Mouse (Mus musculus) cerebellum, adult 11-12 months (tissue): ENCODE measurements around the gene Tkfc.

Experiments
- DNase-seq: peaks from one replicate; pipeline ENCODE4 v3.0.0; 2022

Tkfc gene

DNA sequence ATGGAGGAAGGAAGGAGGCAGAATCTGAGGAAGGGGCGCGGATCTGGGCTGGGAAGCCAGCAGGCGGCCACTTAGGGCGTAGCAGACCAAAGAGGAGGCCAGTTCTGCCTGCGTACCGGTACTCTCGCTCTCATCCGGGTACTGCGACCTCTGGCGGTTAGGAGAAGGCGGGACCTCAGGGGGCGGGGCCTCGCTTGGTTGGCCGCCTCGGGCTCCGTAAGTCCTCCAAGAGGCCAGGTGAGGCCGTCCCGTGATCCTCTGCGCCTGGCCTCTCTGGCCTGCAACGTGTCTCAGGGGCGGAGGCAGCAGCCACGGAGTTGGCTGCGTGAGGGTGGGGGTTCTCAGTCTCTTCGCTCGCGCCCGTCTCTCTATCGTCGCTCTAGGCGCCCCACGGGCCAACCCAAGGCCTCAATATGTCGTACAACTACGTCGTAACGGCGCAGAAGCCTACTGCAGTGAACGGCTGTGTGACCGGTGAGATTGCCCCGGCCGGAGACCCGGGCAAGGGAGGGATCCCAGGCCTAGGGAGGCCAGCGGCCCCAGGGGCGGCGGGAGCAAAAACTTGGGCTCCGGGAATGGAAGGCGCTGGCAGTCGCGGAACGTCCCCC is at the start of gene Tkfc, which contains the start of gene Ddb1:
Gene Tkfc, minus strand, starts transcription at position 362 of the 608 bp plus-strand sequence.
Gene Ddb1, plus strand, starts transcription at position 35 of the 608 bp plus-strand sequence.
- peak; percentile 98 for DNase-seq

DNA sequence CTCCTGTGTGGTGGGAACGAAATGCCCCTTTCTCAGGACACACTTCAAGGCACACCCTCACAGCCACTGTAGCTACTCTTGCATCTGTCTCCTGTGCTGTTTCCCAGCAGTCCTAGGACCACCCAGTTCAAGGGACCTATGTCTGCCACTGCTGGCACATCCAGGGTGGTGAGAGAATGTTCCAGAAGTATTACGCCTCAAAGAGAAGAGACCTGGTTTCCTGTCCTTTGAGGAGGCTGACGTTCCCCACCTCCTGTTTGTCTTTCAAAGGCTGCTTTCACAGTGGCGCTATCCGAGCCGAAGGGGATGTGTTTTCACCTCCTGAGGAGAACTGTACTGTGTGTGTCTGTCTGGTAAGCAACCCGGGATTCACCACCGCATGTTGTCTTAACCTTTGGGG is 42.7 kb upstream of the Tkfc start:
- DNase-seq = no peak

- DNase-seq = no peak
Measured at GRCm38 (mm10) chr19:10645616-10646015, 40.2 kb upstream of the Tkfc start.

DNA sequence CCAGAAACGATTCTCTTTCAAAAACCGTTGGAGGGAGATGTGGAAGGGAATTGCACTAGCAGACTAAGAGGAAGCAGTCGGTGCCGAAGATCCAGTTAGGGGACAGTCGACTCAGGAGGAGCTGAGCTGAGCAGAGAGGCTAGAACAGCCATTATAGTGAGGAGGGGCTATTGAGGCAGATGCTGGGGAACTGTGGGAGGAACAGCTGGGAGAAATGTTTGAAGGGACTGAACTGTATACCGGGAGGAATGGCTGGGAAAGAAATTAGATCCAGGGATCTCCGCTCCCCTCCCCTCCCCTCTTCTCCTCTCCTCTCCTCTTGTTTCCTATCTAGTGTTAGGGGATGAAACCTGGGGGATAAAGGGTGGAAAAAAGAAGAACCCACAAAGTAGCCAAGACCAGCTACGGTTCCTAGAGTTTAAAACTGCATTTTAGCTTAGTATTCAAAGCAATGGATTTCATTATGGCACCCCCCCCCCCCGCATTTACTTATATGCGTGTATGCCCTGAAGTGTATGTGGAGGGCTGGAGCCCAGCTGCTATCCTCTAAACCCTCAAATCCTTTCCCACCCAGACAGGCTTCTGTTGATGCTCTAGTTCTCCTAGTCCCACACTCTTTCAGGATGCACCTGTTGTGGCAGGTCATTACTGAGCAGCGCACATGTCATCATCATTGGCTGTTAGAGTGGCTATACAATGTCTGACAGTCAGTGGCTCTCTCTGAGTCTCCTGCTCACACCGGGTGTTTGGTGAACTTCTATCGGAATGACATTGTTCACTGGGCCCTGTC is 35.3 kb upstream of the Tkfc start:
- DNase-seq = no peak

- no peak for DNase-seq
Measured at GRCm38 (mm10) chr19:10640080-10640479, 34.6 kb upstream of the Tkfc start.

DNA sequence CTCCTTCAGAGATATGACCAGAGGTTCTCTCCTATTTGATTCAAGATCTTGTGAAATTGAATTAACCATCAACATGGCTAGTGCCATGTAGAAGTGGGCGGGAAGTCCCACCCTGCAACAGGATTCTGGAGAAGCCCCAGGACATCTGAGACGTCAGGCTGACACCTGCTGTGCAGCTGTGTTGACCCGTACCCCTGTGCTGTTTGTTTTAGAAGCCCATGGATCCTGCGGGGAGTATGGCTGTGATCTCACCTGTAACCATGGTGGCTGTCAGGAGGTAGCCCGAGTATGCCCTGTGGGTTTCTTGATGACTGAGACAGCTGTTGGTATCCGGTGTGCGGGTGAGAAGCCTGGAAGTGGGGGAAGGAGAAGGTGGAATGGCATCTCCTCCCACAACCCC is 32.4 kb upstream of the Tkfc start:
- DNase-seq = no peak

DNA sequence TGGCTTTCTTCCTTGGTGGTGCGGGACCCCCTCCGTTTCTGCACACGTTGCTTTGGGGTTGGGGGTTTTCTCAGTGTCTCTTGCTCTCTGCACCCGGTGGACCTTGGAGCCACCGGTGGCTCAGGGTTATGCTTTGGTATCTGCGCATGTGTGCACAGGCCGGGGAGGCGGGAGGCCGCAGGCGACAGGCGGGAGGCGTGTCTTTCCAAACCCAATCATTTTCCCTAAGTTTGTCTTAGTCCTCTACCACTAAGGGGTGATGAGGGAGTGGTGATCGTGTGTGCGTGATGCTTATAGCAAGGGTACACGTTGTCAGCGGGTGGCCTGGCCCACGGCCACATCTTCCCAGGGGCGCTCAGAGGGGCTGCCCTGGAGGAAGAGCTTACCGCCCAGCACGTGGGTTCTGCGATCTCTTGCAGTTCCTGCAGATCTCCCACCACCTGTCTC is 29.4 kb upstream of the Tkfc start:
- peak; percentile 67 for DNase-seq

GRCm38 (mm10) chr19:10634106-10634871 is 28.8 kb upstream of the Tkfc start, which contains the start of gene Vwce:
TSS of gene Vwce (plus strand) at chr19:10634213.
- peak; percentile 57 for DNase-seq

DNA sequence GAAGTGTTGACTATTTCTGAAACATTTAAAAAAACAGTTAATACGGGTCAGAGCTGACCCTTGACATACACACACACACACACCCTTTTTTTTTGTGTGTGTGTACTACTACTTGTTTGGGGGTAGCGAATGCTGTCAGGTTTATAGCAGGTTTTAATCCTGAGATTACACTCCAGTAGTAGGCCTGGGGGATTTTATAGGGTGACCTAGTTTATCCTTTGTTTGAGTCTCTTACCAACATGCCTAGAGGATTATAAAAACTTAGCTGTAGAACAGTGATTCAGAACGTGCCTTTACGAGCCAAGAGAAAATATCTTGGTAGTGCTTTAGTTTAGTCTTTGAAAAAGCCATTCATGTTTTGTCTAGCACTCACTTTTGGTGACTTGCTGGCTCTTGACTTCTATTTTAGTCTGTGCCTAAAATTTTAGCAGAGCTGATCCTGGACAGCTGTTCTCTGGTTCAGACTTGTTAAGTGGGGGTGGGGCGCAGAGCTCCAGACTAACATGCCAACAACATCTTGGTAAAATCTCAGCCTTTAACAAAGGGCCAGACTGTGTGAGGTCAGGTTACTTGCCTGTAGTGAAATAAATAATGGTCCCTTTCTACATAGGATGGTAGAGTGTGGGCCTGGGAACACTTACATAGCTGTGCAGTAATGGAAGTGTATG is 3.3 kb upstream of the Tkfc start:
- no peak for DNase-seq

DNA sequence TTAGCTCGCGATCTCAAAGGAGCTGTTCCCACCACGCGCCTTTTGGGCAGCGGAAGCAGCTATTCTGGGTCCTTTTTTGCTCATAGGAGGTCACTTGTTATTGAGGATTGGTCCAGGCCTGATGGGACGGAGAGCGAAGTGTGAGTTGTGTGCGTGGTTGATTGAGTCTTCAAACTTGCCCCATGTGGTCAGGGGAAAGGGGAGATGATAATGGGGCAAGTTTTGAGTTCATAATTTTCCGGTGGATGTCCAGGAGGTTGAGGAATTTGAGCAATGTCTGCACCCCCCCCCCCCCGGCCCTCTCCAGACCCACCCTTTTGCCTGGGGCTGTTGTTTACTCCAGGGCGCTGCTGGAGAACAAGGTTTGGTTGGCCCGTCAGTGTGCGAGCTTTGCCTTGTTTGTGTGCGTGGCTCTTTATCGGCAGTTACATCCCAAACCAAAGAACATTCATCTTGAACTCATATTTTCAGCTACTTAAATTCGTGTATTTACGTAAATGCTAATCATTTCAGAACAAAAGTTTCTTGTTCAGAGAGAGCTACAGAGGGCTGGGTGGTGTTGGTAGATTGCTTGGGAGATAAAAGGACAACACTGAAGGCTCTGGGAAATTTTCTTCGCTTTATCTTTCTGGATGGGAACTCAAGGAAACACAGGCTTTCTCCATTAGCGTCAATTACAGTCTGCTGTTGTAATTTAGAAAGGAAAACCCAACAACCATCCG is 608 bp upstream of the Tkfc start:
- DNase-seq = no peak

DNA sequence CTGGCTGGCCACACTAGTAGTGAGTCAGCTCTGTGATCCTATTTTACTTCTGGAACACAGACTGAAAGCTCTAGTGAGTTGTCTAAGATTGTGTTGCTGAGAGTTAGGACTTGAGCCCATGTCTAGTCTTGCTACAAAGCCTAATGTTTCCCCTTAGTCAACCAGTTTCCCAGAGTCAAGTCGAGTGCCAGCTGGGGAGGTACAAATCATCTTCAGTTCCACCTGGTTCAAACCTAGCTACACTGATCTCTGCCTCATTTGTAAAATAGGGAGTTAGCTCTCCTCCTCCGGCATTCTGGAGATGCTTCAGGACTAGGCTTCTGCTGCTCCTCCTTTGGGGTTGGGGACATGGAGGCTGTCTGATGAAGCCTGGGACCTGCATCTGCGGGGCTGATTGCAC is 920 bp downstream of the Tkfc start:
- peak; percentile 26 for DNase-seq

- DNase-seq = peak; percentile 58
Measured at GRCm38 (mm10) chr19:10603660-10604523, 1.6 kb downstream of the Tkfc start.

- DNase-seq = peak; percentile 85
Measured at GRCm38 (mm10) chr19:10602787-10603186, 2.7 kb downstream of the Tkfc start.

DNA sequence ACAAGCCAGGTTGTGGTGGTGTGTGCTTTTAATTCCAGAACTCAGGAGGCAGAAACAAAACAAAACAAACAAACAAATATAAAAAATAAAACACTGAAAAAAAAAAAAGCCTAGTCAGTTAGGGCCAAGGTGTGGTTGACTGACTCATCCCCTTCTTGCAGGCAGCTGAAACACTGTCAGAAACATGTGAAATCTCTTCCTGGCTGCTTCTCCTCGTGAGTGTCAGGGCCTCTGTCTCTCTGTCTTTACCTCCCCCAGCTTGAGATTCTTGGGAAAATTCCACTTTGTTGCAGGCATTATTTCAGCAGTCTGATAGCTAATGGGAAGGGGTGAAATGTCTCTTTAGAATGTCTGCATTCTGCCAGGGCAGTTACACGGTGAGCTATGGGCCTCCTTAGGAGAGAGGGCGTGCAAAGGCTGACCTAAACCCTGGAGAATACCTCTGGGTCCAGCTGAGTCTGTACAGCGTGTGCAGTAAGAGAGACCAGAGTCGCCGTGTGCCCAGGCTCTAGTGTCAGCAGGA is 3.1 kb downstream of the Tkfc start:
- DNase-seq = no peak

GRCm38 (mm10) chr19:10599648-10600047 is 5.8 kb downstream of the Tkfc start:
- no peak for DNase-seq

DNA sequence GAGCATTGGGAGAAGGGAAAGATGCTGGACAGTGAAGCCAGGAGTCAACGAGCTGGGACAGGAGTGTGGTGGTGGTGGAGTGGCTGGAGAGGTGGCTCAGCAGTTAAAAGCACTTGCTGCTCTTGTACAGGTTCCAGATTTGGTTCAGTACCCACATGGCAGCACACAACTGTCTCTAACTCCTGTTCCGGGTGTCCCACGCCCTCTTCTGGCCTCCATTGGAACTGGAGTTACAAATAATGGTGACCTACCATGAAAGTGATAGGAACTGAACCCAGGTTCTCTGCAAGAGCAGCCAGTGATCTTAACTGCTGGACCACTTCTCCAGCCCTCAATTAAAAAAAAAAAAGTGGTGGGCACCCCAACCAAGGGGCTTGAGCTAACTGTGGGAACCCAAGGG is 7.3 kb downstream of the Tkfc start:
- DNase-seq = no peak

GRCm38 (mm10) chr19:10591659-10592377 is 13.6 kb downstream of the Tkfc start:
- no peak for DNase-seq

GRCm38 (mm10) chr19:10590301-10590700 is 15.2 kb downstream of the Tkfc start:
- DNase-seq = no peak

DNA sequence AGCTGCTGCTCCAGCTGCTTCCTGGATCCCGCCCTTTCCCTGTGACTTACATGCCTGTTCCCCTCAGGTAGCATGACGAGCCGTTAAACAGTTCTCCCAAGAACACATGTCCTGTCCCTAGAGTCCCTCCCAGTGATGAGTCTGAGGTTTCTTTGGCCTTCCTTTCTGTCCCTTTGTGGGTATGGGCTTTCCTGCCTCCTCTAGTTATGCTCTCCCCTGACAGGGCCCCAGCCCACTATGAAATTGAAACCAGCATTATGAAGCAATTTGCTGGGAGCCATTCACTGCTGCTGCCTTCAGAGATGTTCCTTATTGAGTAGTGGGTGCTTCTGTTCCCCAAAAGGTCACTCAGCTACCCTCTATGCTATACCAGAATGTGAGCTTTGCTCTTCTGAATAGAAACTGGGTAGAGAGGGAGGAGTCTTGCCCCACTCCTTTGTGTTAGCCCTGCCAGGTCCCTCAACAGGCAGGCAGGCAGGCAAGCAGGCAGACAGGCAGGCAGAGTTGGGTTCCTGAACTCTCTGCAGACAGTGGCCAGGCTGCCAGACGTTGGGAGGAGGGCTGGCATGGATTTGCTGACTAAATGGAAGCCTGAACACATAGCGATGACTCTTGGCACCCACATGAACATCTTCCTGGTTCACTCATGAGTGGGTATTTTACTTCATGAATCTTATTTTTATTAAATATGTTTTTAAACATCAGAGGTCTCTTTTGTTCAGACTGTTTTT is 16.2 kb downstream of the Tkfc start:
- no peak for DNase-seq

GRCm38 (mm10) chr19:10587231-10587630 is 18.2 kb downstream of the Tkfc start:
- DNase-seq = no peak
